Mouse (Mus musculus) CH12.LX (cell line): ENCODE measurements at regions not wholly inside any gene's neighbourhood (a gene's known extent, or its start where the extent isn't known, plus 50 kb on each side); places are given as distances from the start of the nearest gene placed in this dataset.
A peak's percentile ranks its signal among the peaks of the same experiment; 100 is the strongest.

Source experiments
- DNase-seq: peaks from one replicate; pipeline ENCODE4 v3.0.0-alpha.2; 2013; ENCODE audit errors: extremely low read depth
- H3K27ac ChIP-seq: 2 replicates; pipeline ENCODE4 v1.5.1; 2012; ENCODE audit warnings: low read depth, mild to moderate bottlenecking, control low read depth, moderate library complexity; ENCODE audit not compliant: insufficient read depth
- H3K27me3 ChIP-seq: replicated peaks from 2 replicates; pipeline ENCODE3; 2012; ENCODE audit warnings: inconsistent platforms
- H3K36me3 ChIP-seq, 2 experiments: replicated peaks in 1 of 2; 2 replicates each; pipeline versions ENCODE3 to v1.6.1; 2012; ENCODE audit warnings: inconsistent platforms in 1 of 2, low read length in 1 of 2, mild to moderate bottlenecking in 1 of 2, mixed read lengths in 1 of 2, moderate library complexity in 1 of 2; ENCODE audit not compliant: control insufficient read depth in 1 of 2, insufficient read depth in 1 of 2
- H3K4me1 ChIP-seq, 2 experiments: 2 replicates each; pipeline ENCODE4 v1.6.1; 2012; ENCODE audit warnings: inconsistent platforms in 1 of 2, moderate library complexity in 1 of 2; ENCODE audit not compliant: insufficient read depth in 2 of 2, control insufficient read depth in 1 of 2
- H3K4me2 ChIP-seq: 2 replicates; pipeline ENCODE4 v1.6.1; 2012; ENCODE audit warnings: low read depth, mild to moderate bottlenecking, control low read depth; ENCODE audit not compliant: poor library complexity, insufficient read depth, severe bottlenecking
- H3K4me3 ChIP-seq, 3 experiments: fragments of 150-350 bp in 1 of 3; sonication (generic) in 1 of 3; replicated peaks in 1 of 3; 2 replicates each; pipeline versions ENCODE3 to v1.5.1; 2011 to 2012; ENCODE audit warnings: low read depth in 2 of 3, low read length in 2 of 3, mild to moderate bottlenecking in 2 of 3, moderate library complexity in 2 of 3, control low read depth in 1 of 3, improper control_type of control experiment in 1 of 3, inconsistent platforms in 1 of 3, mixed read lengths in 1 of 3; ENCODE audit not compliant: poor library complexity in 1 of 3
- H3K79me2 ChIP-seq: replicated peaks from 2 replicates; pipeline ENCODE4 v1.6.1; 2012; ENCODE audit warnings: mild to moderate bottlenecking, moderate library complexity; ENCODE audit not compliant: control insufficient read depth, poor library complexity, insufficient read depth, severe bottlenecking; ENCODE audit errors: extremely low read depth
- H3K9ac ChIP-seq: 2 replicates; pipeline ENCODE4 v1.6.1; 2012; ENCODE audit warnings: low read depth, mild to moderate bottlenecking, control low read depth, moderate library complexity; ENCODE audit not compliant: insufficient read depth
- H3K9me3 ChIP-seq: replicated peaks from 2 replicates; pipeline ENCODE3; 2012; ENCODE audit warnings: low read length, inconsistent platforms, mixed read lengths
- CHD1 ChIP-seq: IDR thresholded peaks from 2 replicates; pipeline ENCODE4 v1.6.1; 2012; ENCODE audit warnings: low read depth, low read length, improper control_type of control experiment, inconsistent platforms
- CTCF ChIP-seq, 2 experiments: IDR thresholded peaks in 1 of 2; conservative IDR thresholded peaks in 1 of 2; 2 replicates each; pipeline ENCODE4 v1.5.1; 2011 to 2012; ENCODE audit warnings: low read depth in 2 of 2, low read length in 2 of 2, improper control_type of control experiment in 1 of 2, inconsistent platforms in 1 of 2, mild to moderate bottlenecking in 1 of 2, moderate library complexity in 1 of 2
- EP300 ChIP-seq: IDR thresholded peaks from 2 replicates; pipeline ENCODE4 v1.6.1; 2011; ENCODE audit warnings: low read length, improper control_type of control experiment
- GABPA ChIP-seq: IDR thresholded peaks from 2 replicates; pipeline ENCODE4 v1.6.1; 2012; ENCODE audit warnings: low read depth, low read length, improper control_type of control experiment, inconsistent platforms; ENCODE audit not compliant: insufficient replicate concordance
- JUND ChIP-seq: conservative IDR thresholded peaks from 2 replicates; pipeline ENCODE4 v1.6.1; 2011; ENCODE audit warnings: low read depth, low read length, improper control_type of control experiment
- KAT2A ChIP-seq: IDR thresholded peaks from 2 replicates; pipeline ENCODE4 v1.6.1; 2012; ENCODE audit warnings: low read length, improper control_type of control experiment, inconsistent platforms; ENCODE audit not compliant: insufficient replicate concordance
- MAX ChIP-seq: IDR thresholded peaks from 2 replicates; pipeline ENCODE4 v1.6.1; 2011; ENCODE audit warnings: low read length, improper control_type of control experiment
- MAZ ChIP-seq: IDR thresholded peaks from 2 replicates; pipeline ENCODE4 v1.6.1; 2012; ENCODE audit warnings: low read depth, mild to moderate bottlenecking, inconsistent platforms, low read length, improper control_type of control experiment, moderate library complexity
- MYC ChIP-seq: IDR thresholded peaks from 2 replicates; pipeline ENCODE4 v1.6.1; 2011; ENCODE audit warnings: low read depth, mild to moderate bottlenecking, improper control_type of control experiment, low read length
- NELFE ChIP-seq: IDR thresholded peaks from 2 replicates; pipeline ENCODE4 v1.6.1; 2011; ENCODE audit warnings: low read depth, low read length, improper control_type of control experiment
- NRF1 ChIP-seq: IDR thresholded peaks from 2 replicates; pipeline ENCODE4 v1.6.1; 2014; ENCODE audit warnings: low read depth, mild to moderate bottlenecking, inconsistent platforms, low read length, improper control_type of control experiment, moderate library complexity
- PAX5 ChIP-seq: IDR thresholded peaks from 2 replicates; pipeline ENCODE4 v1.6.1; 2012; ENCODE audit warnings: low read length, inconsistent platforms, mixed read lengths
- POLR2AphosphoS2 ChIP-seq: IDR thresholded peaks from 2 replicates; pipeline ENCODE4 v1.6.1; 2011; ENCODE audit warnings: low read depth, low read length, improper control_type of control experiment
- RAD21 ChIP-seq: IDR thresholded peaks from 2 replicates; pipeline ENCODE4 v1.6.1; 2011; ENCODE audit warnings: low read depth, mild to moderate bottlenecking, low read length, improper control_type of control experiment, moderate library complexity
- RCOR1 ChIP-seq: conservative IDR thresholded peaks from 2 replicates; pipeline ENCODE4 v1.6.1; 2012; ENCODE audit warnings: low read depth, mild to moderate bottlenecking, inconsistent platforms, low read length, improper control_type of control experiment
- SMC3 ChIP-seq: IDR thresholded peaks from 2 replicates; pipeline ENCODE4 v1.6.1; 2011; ENCODE audit warnings: low read depth, low read length, improper control_type of control experiment
- TBP ChIP-seq: conservative IDR thresholded peaks from 2 replicates; pipeline ENCODE4 v1.6.1; 2011; ENCODE audit warnings: low read depth, low read length, improper control_type of control experiment
- TCF12 ChIP-seq: IDR thresholded peaks from 2 replicates; pipeline ENCODE4 v1.6.1; 2014; ENCODE audit warnings: low read depth, mild to moderate bottlenecking, inconsistent platforms, low read length, improper control_type of control experiment
- UBTF ChIP-seq: IDR thresholded peaks from 2 replicates; pipeline ENCODE4 v1.6.1; 2012; ENCODE audit warnings: low read depth, mild to moderate bottlenecking, inconsistent platforms, low read length, improper control_type of control experiment, moderate library complexity
- ZKSCAN1 ChIP-seq: IDR thresholded peaks from 2 replicates; pipeline ENCODE4 v1.6.1; 2012; ENCODE audit warnings: low read depth, inconsistent platforms, low read length, improper control_type of control experiment, borderline replicate concordance
- ZMIZ1 ChIP-seq: IDR thresholded peaks from 2 replicates; pipeline ENCODE4 v1.6.1; 2012; ENCODE audit warnings: low read depth, mild to moderate bottlenecking, inconsistent platforms, low read length, improper control_type of control experiment
- dilution Hi-C: fragments of 300-500 bp; cut with MboI; formaldehyde crosslinking; loops from 2 replicates; pipeline ENCODE4 v1.14.3; 2020; ENCODE audit warnings: low sequenced_read_pairs; ENCODE audit not compliant: extremely low pct_unique_long_range_greater_than_20kb, extremely low pct_ligation_motif_present
- in situ Hi-C: fragments of 300-500 bp; cut with MboI; formaldehyde crosslinking; loops from 3 replicates; pipeline ENCODE4 v1.14.3; 2019; ENCODE audit warnings: low sequenced_read_pairs, low pct_ligation_motif_present, low pct_unique_long_range_greater_than_20kb, mixed read lengths

DNA sequence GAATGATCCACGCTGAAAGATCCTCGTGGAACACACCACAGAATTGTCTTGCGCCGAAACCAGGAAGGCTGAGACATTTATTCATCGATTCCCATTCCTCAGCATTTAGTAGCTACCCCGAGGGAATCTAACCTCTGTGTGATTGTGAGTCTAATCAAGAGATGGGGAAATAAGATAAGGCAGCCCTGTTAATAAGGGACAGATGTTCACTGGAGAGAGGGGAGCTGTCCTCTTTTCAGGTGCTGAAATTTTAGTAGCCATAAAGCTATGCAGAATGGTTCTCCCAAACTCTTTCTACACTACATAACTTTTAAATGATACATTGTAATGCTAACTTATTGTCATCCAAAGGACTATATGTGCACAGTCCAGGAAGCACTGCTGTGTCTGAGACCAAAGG, 501.2 kb upstream of the Ercc4 start:
- H3K4me2 ChIP-seq = no peak overlapping the region

GRCm38 (mm10) chr16:12611106-12611505, 498.4 kb upstream of the Ercc4 start:
- H3K27me3 ChIP-seq = peaks cover 34% of the 10 kb centered on the region

More for the DNA sequence above, 501.2 kb upstream of the Ercc4 start:
- Histone ChIP-seq H3K36me3 (no peaks in the 10 kb centered on the region), H3K9me3 (no peaks in the 10 kb centered on the region), H3K9ac (no peak overlapping the region), H3K4me3 (no peak overlapping the region), H3K79me2 (no peaks in the 10 kb centered on the region), H3K27ac (no peak overlapping the region), H3K27me3 (peaks cover 38% of the 10 kb centered on the region), H3K4me1 (no peaks in the 10 kb centered on the region)
- in situ Hi-C loops = no loop called here
- dilution Hi-C loops = no loop called here
- DNase-seq = peak; percentile 17
- TF ChIP-seq NELFE = no peak
- no peak for TF ChIP-seq RAD21
- no peak for TF ChIP-seq GABPA
- TF ChIP-seq CTCF (conservative IDR thresholded peaks at IDR 0.05 in 1 of 2, IDR thresholded peaks at IDR 0.05 in 1 of 2; ENCODE audit: low read depth in 2 of 2, low read length in 2 of 2) = no peak
- no peak for TF ChIP-seq SMC3
- no peak for TF ChIP-seq ZKSCAN1
- TF ChIP-seq POLR2AphosphoS2 = no peak
- no peak for TF ChIP-seq TBP
- no peak for TF ChIP-seq CHD1
- no peak for TF ChIP-seq MAX
- no peak for TF ChIP-seq UBTF
- TF ChIP-seq MAZ = no peak
- no peak for TF ChIP-seq TCF12
- no peak for TF ChIP-seq ZMIZ1

More at GRCm38 (mm10) chr16:12611106-12611505, 498.4 kb upstream of the Ercc4 start:
- Histone ChIP-seq H3K9ac (no peak overlapping the region), H3K79me2 (no peaks in the 10 kb centered on the region), H3K36me3 (no peaks in the 10 kb centered on the region), H3K4me3 (no peak overlapping the region), H3K9me3 (no peaks in the 10 kb centered on the region), H3K27ac (no peak overlapping the region), H3K4me1 (no peaks in the 10 kb centered on the region), H3K4me2 (no peak overlapping the region)
- no peak for TF ChIP-seq MYC
- no peak for TF ChIP-seq KAT2A
- no peak for TF ChIP-seq CHD1
- no peak for TF ChIP-seq TBP
- TF ChIP-seq PAX5 = no peak
- no peak for TF ChIP-seq NRF1
- TF ChIP-seq TCF12 = no peak
- TF ChIP-seq MAZ = no peak
- TF ChIP-seq RCOR1 = no peak
- no peak for TF ChIP-seq EP300
- TF ChIP-seq JUND = no peak
- no peak for TF ChIP-seq NELFE
- TF ChIP-seq POLR2AphosphoS2 = no peak
- in situ Hi-C loops (no loop called here), dilution Hi-C loops (no loop called here)
- no peak for DNase-seq
